ENCODE assay signal across 23 mouse cellular contexts in the genomic region with DNA sequence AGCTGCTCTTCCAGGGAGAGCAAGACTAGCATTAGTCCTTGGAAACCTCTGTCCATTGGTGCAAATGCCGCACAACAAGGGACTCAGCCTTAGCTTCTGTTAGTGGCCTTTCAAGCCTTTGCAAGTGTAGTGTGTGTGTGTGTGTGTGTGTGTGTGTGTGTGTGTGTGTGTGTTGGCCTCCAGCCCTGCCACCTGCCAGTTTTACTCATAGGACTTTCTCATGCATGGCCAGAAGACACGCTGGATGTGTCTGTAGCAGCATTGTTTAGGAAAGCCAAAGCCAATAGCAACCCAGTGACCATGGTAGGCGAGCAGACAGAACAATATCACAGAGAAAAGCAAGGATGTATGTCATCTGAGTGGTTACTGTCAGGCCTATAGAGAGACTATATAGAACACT. TPM values are rescaled to one million over a fixed set of nuclear protein-coding genes. Genes with fewer than 3 reads are reported as not detected.
DNase-seq lines count a peak whose midpoint lies in the region; ATAC-seq and TF ChIP-seq lines count a peak whose summit lies in the region.
"Had no signal": no experiment of that assay in that cellular context is flagged by ENCODE, and none has a peak within 500 bp of the region (broad histone marks: within the 10 kb centered on the region; RNA-seq: fewer than 3 reads in every experiment).

No protein-coding gene starts in this region.

- dilution Hi-C loops in CH12.LX (cut with MboI; ENCODE audit: extremely low pct_ligation_motif_present, extremely low pct_unique_long_range_greater_than_20kb, low sequenced_read_pairs) = no loop called here

- peak; percentile 42 to 58 for DNase-seq in cerebellum, postnatal 14 days
- DNase-seq in cerebellum, postnatal 4 days (ENCODE audit: low spot score in 2 of 2) = no peak
- DNase-seq in heart, postnatal 25 days (ENCODE audit: low spot score) = no peak
- DNase-seq in layer of hippocampus, adult 2 months (ENCODE audit: low spot score in 2 of 2) = no peak
- DNase-seq in layer of hippocampus, adult 11-12 months (ENCODE audit: low spot score) = no peak
- no peak for DNase-seq in CH12.LX (ENCODE audit: extremely low read depth)
- DNase-seq: adrenal gland, postnatal 14 days; cerebellum, adult 11-12 months; forebrain, postnatal 0 days; kidney, postnatal 4 days; right cerebral cortex, postnatal 14 days; spleen, adult 18-20 months; thymus, adult 18-20 months; thymus, postnatal 4 days had no signal

- peaks cover 89% of the 10 kb centered on the region for H3K79me2 ChIP-seq in CH12.LX (replicated peaks; ENCODE audit: control insufficient read depth, extremely low read depth, insufficient read depth, poor library complexity, severe bottlenecking)

- 0 out of 2 replicates have a peak overlapping the region, but pooled peaks have one; percentile 17 for H3K9ac ChIP-seq in heart, embryonic 12.5 days
- H3K9ac ChIP-seq in CH12.LX (ENCODE audit: insufficient read depth, low read depth) = no peak overlapping the region
- H3K9ac ChIP-seq in kidney, embryonic 15.5 days = no peak overlapping the region
- H3K9ac ChIP-seq: embryonic facial prominence, embryonic 12.5 days; forebrain, postnatal 0 days; hindbrain, embryonic 13.5 days; limb, embryonic 13.5 days; liver, embryonic 15.5 days; midbrain, embryonic 12.5 days; stomach, embryonic 15.5 days had no signal

- no peak for TF ChIP-seq CTCF in layer of hippocampus, adult 2 months (conservative IDR thresholded peaks at IDR 0.05)
- no peak for TF ChIP-seq CTCF in CH12.LX (conservative IDR thresholded peaks at IDR 0.05 in 1 of 2, IDR thresholded peaks at IDR 0.05 in 1 of 2; ENCODE audit: low read depth in 2 of 2, low read length in 2 of 2)

- H3K4me1 ChIP-seq in heart, embryonic 12.5 days (replicated peaks) = peaks cover 52% of the 10 kb centered on the region
- H3K4me1 ChIP-seq in CH12.LX (ENCODE audit: control insufficient read depth in 1 of 2, insufficient read depth in 2 of 2) = peaks cover 74 to 100% of the 10 kb centered on the region in 2 experiments
- peaks cover 41% of the 10 kb centered on the region for H3K4me1 ChIP-seq in kidney, embryonic 15.5 days

- no peak overlapping the region for H3K4me2 ChIP-seq in heart, embryonic 12.5 days
- 0 out of 2 replicates have a peak overlapping the region, but pooled peaks have one; percentile 42 for H3K4me2 ChIP-seq in CH12.LX (ENCODE audit: insufficient read depth, low read depth, poor library complexity, severe bottlenecking)
- H3K4me2 ChIP-seq in kidney, embryonic 15.5 days = no peak overlapping the region
- H3K4me2 ChIP-seq: embryonic facial prominence, embryonic 12.5 days; hindbrain, embryonic 13.5 days; limb, embryonic 13.5 days; liver, embryonic 15.5 days; midbrain, embryonic 12.5 days; stomach, embryonic 15.5 days had no signal

- intact Hi-C loops in heart, postnatal 25 days (cut with DNase I) = no loop called here

- H3K27ac ChIP-seq in heart, embryonic 12.5 days (ENCODE audit: poor library complexity, severe bottlenecking) = 0 out of 2 replicates have a peak overlapping the region, but pooled peaks have one; percentile 55
- peak overlapping the region; percentile 89 for H3K27ac ChIP-seq in layer of hippocampus, adult 2 months
- H3K27ac ChIP-seq in CH12.LX (ENCODE audit: insufficient read depth, low read depth) = peak overlapping the region; percentile 97
- H3K27ac ChIP-seq in kidney, embryonic 15.5 days = no peak overlapping the region
- H3K27ac ChIP-seq: embryonic facial prominence, embryonic 12.5 days; hindbrain, embryonic 13.5 days; limb, embryonic 13.5 days; liver, embryonic 15.5 days; midbrain, embryonic 12.5 days; stomach, embryonic 15.5 days had no signal

- in situ Hi-C loops in CH12.LX (cut with MboI; ENCODE audit: low pct_ligation_motif_present, low pct_unique_long_range_greater_than_20kb, low sequenced_read_pairs) = loop anchor here (5.0 kb wide), 1 partner anchor 45 kb away; no protein-coding TSS in a partner anchor

- no peaks in the 10 kb centered on the region for H3K27me3 ChIP-seq in heart, embryonic 12.5 days (replicated peaks)
- H3K27me3 ChIP-seq in CH12.LX (replicated peaks) = no peaks in the 10 kb centered on the region
- no peaks in the 10 kb centered on the region for H3K27me3 ChIP-seq in kidney, embryonic 15.5 days
- H3K27me3 ChIP-seq: embryonic facial prominence, embryonic 12.5 days; hindbrain, embryonic 13.5 days; limb, embryonic 13.5 days; liver, embryonic 15.5 days; midbrain, embryonic 12.5 days; stomach, embryonic 15.5 days had no signal

- ATAC-seq in heart, embryonic 12.5 days (ENCODE audit: insufficient number of reproducible peaks, low FRiP score) = no peak
- no peak for ATAC-seq in kidney, embryonic 15.5 days (replicated peaks; ENCODE audit: low FRiP score)
- ATAC-seq: forebrain, postnatal 0 days; intestine, embryonic 16.5 days had no signal

- no peak for TF ChIP-seq RAD21 in CH12.LX (IDR thresholded peaks at IDR 0.05; ENCODE audit: low read depth, low read length)

- no peaks in the 10 kb centered on the region for H3K9me3 ChIP-seq in heart, embryonic 12.5 days (replicated peaks)
- no peaks in the 10 kb centered on the region for H3K9me3 ChIP-seq in CH12.LX (replicated peaks; ENCODE audit: low read length)
- H3K9me3 ChIP-seq in kidney, embryonic 15.5 days (replicated peaks) = no peaks in the 10 kb centered on the region
- H3K9me3 ChIP-seq: embryonic facial prominence, embryonic 12.5 days; hindbrain, embryonic 13.5 days; limb, embryonic 13.5 days; liver, embryonic 15.5 days; midbrain, embryonic 12.5 days; stomach, embryonic 15.5 days had no signal

- TF ChIP-seq EP300 in CH12.LX (IDR thresholded peaks at IDR 0.05; ENCODE audit: low read length) = no peak

- WGBS in heart, embryonic 12.5 days = 89% methylated on average over 3 of the region's 3 CpGs
- 90% methylated on average over 3 of the region's 3 CpGs for WGBS in kidney, embryonic 15.5 days

- no peak for TF ChIP-seq POLR2A in CH12.LX (IDR thresholded peaks at IDR 0.05; ENCODE audit: low read depth, low read length)

- H3K36me3 ChIP-seq in heart, embryonic 12.5 days = no peaks in the 10 kb centered on the region
- peaks cover 6 to 50% of the 10 kb centered on the region in 2 experiments for H3K36me3 ChIP-seq in CH12.LX (replicated peaks in 1 of 2; ENCODE audit: control insufficient read depth in 1 of 2, insufficient read depth in 1 of 2, low read length in 1 of 2)
- peaks cover 4% of the 10 kb centered on the region; the same call in 1 of the 2 replicates for H3K36me3 ChIP-seq in kidney, embryonic 15.5 days
- H3K36me3 ChIP-seq: embryonic facial prominence, embryonic 12.5 days; hindbrain, embryonic 13.5 days; limb, embryonic 13.5 days; liver, embryonic 15.5 days; midbrain, embryonic 12.5 days; stomach, embryonic 15.5 days had no signal

- no peak overlapping the region for H3K4me3 ChIP-seq in heart, embryonic 12.5 days
- H3K4me3 ChIP-seq in layer of hippocampus, adult 2 months = no peak overlapping the region
- H3K4me3 ChIP-seq in CH12.LX (replicated peaks in 1 of 3; ENCODE audit: low read depth in 2 of 3, low read length in 2 of 3, poor library complexity in 1 of 3) = peak overlapping the region in 1 of 3 experiments; percentile 3
- no peak overlapping the region for H3K4me3 ChIP-seq in kidney, embryonic 15.5 days (replicated peaks)
- H3K4me3 ChIP-seq: embryonic facial prominence, embryonic 12.5 days; hindbrain, embryonic 13.5 days; limb, embryonic 13.5 days; liver, embryonic 15.5 days; midbrain, embryonic 12.5 days; stomach, embryonic 15.5 days had no signal

TF ChIP-seq in CH12.LX, 34 proteins besides CTCF, POLR2A, EP300 and RAD21:
- TF ChIP-seq ZKSCAN1 (IDR thresholded peaks at IDR 0.05; ENCODE audit: borderline replicate concordance, low read depth, low read length) (no peak), NELFE (IDR thresholded peaks at IDR 0.05; ENCODE audit: low read depth, low read length) (no peak), E2F4 (IDR thresholded peaks at IDR 0.05; ENCODE audit: insufficient replicate concordance, low read depth, low read length) (no peak), SMC3 (IDR thresholded peaks at IDR 0.05; ENCODE audit: low read depth, low read length) (no peak)

RNA-seq across cellular contexts. Expression of a gene that starts 52.3 kb away (rescaled TPM):
- polyA plus RNA-seq in heart, embryonic 12.5 days (2016; fragmentation: Nextera tagmentation; extraction: Ambion mirVana) = 13.2 and 14.5 TPM in 2 replicates
- total RNA-seq in heart, postnatal 25 days (2021) = 10 to 100 TPM; 85.1 to 94.1 TPM
- total RNA-seq in layer of hippocampus, adult 2 months (2021) = 10 to 100 TPM; 91.3 to 94.9 TPM
- total RNA-seq in CH12.LX (2012; rRNA removed) (149 and 185 TPM in 2 replicates), CH12.LX (2014; rRNA removed) (84.0 and 86.5 TPM in 2 replicates)
- 143 and 170 TPM in 2 replicates for polyA plus RNA-seq in CH12.LX (2012; ENCODE audit: insufficient read length, low read depth)
- polyA plus RNA-seq in kidney, embryonic 15.5 days (2015; fragmentation: Nextera tagmentation; extraction: Ambion mirVana) = 12.4 and 13.8 TPM in 2 replicates

Comparison
In these comparisons a context has a peak if more than half of its experiments do, and no peak if none do; other contexts are left out.
1. DNase-seq: peak in cerebellum, postnatal 14 days (2 of 2); none in cerebellum, postnatal 4 days (0 of 2), heart, postnatal 25 days (single experiment), layer of hippocampus, adult 2 months (0 of 2), layer of hippocampus, adult 11-12 months (single experiment) and CH12.LX (single experiment).